Mouse (Mus musculus): ENCODE results near the gene Pla2g2d.

DNA sequence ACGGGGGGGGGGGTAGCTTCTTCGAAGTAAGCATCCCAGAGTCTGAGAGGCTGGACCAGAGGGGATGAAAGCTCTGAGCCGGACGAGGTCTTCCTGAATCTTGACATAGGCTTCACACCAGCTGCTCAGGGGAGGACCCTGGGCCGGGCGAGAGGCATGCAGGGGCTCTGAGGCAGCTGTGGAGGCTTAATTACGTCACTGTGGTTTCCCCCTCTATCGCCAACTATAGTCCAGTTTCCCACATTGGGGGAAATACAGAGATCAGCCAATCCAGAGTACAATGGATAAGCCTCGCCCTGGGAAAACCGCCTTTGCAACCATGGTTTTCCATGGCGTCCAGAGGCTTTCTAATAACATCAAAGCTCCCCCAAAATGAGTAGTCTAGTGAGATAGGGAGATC lies 51.6 kb downstream of the Pla2g2d start:
- TF ChIP-seq CTCF (IDR thresholded peaks at IDR 0.05; ENCODE audit: extremely low read depth, insufficient read length, insufficient replicate concordance, low read depth, low read length) (no peak), POLR2A (IDR thresholded peaks at IDR 0.05; ENCODE audit: low read depth, low read length) (no peak)
